Mouse (Mus musculus): ENCODE data around the gene Spa17. TPM values are rescaled to one million over a fixed set of nuclear protein-coding genes. Genes with fewer than 3 reads are reported as not detected.

Gene Spa17
- 8.1 and 9.8 TPM in 2 replicates for polyA plus RNA-seq (2021; fragmentation: Nextera tagmentation)
- long read RNA-seq, experiment 1, partial matches to known transcripts = 0 of 1 reads
- long read RNA-seq, experiment 1, other reads (novel, unspliced or antisense) = 0 of 1 reads
- long read RNA-seq, experiment 2 = 0 reads

DNA sequence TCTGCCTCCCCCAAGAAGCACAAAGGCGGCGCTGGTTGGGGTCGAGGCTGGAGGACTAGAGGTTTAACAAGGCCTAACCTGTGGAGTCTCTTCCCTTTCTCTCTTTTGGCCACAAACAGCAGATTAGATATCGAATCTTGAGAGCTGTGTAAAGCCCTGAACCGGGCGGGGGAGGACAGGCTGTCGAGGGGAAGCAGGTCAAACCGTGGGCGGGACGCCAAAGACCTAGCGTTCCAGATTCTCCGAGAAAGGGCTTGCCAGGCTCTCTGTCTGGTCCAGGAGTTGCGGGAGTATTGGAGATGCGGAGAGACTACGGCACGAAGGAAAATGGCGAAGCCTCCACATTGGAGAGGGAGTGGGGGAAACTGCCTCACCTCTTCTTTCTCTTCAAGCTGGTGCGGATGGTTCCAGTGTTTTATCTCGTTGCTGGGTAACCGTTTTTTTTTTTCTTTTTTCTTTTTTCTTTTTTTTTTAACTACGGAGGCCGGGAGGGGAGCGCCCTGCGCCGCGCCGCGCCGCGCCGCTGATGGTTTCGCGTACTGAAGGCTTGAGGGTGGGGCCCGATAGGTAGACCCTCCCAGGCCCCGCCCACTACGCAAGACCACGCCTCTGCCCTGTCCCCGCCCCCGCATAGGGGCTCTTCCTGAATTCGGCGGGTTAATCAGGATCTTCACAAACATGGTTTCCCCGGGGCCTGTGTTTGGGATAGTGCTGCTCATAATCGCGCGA is at the start of gene Spa17:
Gene Spa17 (minus strand): TSS at position 541 of the 729 bp plus-strand sequence.

DNA sequence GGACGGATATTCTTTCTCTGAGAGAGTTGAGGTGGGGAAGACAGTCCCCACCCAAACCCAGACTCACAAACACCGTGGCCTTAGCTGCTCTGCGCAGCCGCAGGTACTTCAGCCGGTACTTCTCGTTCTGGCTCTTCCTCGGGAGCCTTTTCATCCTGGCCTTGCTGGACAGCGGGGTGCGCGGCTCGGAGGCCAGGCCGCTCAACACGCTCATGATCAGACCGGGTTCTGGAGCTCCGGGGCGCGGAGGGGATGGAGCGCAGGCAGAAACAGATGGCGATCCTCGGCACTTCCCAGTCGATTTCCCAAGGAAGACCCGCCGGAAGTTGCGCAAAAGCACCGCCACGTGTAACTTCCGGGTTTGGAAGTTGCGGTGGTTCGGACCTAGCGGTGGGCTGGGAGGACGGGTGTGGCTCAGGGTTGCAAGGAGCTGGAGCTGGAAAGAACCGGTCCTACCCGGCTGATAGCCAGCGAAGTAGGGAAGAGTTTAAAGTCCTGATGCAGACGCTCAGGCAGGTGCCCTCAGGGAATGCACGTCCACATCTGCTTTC is 43.5 kb upstream of the Spa17 start, which contains the start of gene Tbrg1:
Gene Tbrg1 (minus strand): TSS at position 382 of the 551 bp plus-strand sequence.

DNA sequence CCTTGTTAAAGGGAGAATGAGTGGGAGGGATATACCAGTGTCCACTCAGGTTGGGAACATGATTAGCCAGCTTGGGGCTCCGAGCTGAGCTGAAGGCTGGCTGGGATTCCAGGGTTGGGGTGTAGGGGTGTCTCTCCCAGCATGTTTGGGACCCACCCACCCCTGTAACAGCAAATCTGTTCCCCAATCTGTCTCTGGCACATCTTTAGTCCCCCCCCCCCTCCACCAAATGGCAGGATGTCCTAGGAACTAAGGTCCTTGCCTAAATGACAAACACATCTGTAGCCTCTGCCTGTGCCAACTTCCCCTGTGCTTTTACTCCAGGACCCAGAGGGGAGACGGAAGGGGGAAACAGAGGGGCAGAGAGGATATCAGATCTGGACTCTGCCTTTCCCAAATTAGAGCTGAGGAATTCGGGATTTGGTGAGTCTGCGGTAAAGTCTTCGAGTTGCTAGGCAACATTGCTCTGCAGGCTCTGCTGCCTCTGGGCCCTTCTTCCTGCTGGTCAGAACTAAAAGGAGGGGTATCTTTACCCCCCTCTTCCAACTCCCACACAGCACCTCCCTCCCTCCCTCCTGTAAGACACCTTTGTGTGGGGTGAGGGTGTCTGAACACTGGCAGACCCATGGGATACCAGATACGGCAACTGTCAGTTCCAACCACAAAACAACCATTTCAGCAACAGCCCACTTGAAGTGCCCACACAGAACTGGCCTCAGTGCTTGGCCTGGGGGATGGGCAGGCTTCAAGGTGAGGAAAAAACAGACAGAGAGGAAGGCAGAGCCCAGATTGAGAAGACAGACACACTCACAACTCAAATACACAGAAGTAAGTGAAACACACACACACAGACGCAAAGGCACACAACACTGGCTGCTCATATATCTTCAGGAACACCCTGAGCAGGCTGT is 58.4 kb downstream of the Spa17 start, which contains the start of gene Siae:
Gene Siae (plus strand): TSS at position 861 of the 911 bp plus-strand sequence.

Other genes starting within 250 kb of the Spa17 start
- 62.2 and 76.4 TPM in 2 replicates for gene Hepacam, start 246.4 kb downstream of the Spa17 start, polyA plus RNA-seq (2021; fragmentation: Nextera tagmentation)
- gene Robo4, start 211.8 kb downstream of the Spa17 start, polyA plus RNA-seq (2021; fragmentation: Nextera tagmentation) = 0.94 and 1.8 TPM in 2 replicates
- gene Robo3, start 180.5 kb downstream of the Spa17 start, polyA plus RNA-seq (2021; fragmentation: Nextera tagmentation) = 0.30 and 0.49 TPM in 2 replicates
- 1.7 and 2.8 TPM in 2 replicates for gene Msantd2, start 124.4 kb downstream of the Spa17 start, polyA plus RNA-seq (2021; fragmentation: Nextera tagmentation)
- gene Esam, start 85.6 kb downstream of the Spa17 start, polyA plus RNA-seq (2021; fragmentation: Nextera tagmentation) = 17.9 and 24.5 TPM in 2 replicates
- 1.1 and 1.3 TPM in 2 replicates for gene Vsig2, start 74.5 kb downstream of the Spa17 start, polyA plus RNA-seq (2021; fragmentation: Nextera tagmentation)
- gene Nrgn, start 60.8 kb downstream of the Spa17 start, polyA plus RNA-seq (2021; fragmentation: Nextera tagmentation) = 108 and 127 TPM in 2 replicates
- gene Siae, start 58.0 kb downstream of the Spa17 start, polyA plus RNA-seq (2021; fragmentation: Nextera tagmentation) = 13.2 and 14.7 TPM in 2 replicates
- gene Tbrg1, start 43.6 kb upstream of the Spa17 start, polyA plus RNA-seq (2021; fragmentation: Nextera tagmentation) = 69.4 and 73.3 TPM in 2 replicates
- gene Panx3, start 55.5 kb upstream of the Spa17 start, polyA plus RNA-seq (2021; fragmentation: Nextera tagmentation) = not detected in 2 replicates
- not detected in 2 replicates for gene Olfr160, start 102.5 kb upstream of the Spa17 start, polyA plus RNA-seq (2021; fragmentation: Nextera tagmentation)
- gene Olfr874, start 131.4 kb upstream of the Spa17 start, polyA plus RNA-seq (2021; fragmentation: Nextera tagmentation) = not detected in 2 replicates
- gene Olfr875, start 158.1 kb upstream of the Spa17 start, polyA plus RNA-seq (2021; fragmentation: Nextera tagmentation) = not detected in 2 replicates
- gene Olfr876, start 189.3 kb upstream of the Spa17 start, polyA plus RNA-seq (2021; fragmentation: Nextera tagmentation) = not detected in 2 replicates
- gene Olfr877, start 240.5 kb upstream of the Spa17 start, polyA plus RNA-seq (2021; fragmentation: Nextera tagmentation) = not detected in 2 replicates

Measured in layer of hippocampus, adult 6 months (tissue).